Mouse (Mus musculus) intestine, postnatal 0 days (tissue): ENCODE results near the gene Samd4b. TPM values are rescaled to one million over a fixed set of nuclear protein-coding genes. Genes with fewer than 3 reads are reported as not detected.

Experiments
- ATAC-seq: fragments of 200-750 bp; cut with Nextera tagmentation; 2 replicates; pipeline ENCODE4 v1.8.0; 2017; ENCODE audit warnings: mild to moderate bottlenecking, moderate TSS enrichment, moderate library complexity
- H3K27ac ChIP-seq: fragments of 300-500 bp; sonication (generic); 2 replicates; pipeline ENCODE4 v1.5.1; 2014; ENCODE audit warnings: mild to moderate bottlenecking, low read depth, low read length, moderate library complexity
- H3K27me3 ChIP-seq: fragments of 300-500 bp; sonication (generic); replicated peaks from 2 replicates; pipeline ENCODE4 v1.6.1; 2014; ENCODE audit warnings: low read length, mixed read lengths; ENCODE audit not compliant: control insufficient read depth, insufficient read depth
- H3K36me3 ChIP-seq: fragments of 300-500 bp; sonication (generic); 2 replicates; pipeline ENCODE4 v1.6.1; 2014; ENCODE audit warnings: mild to moderate bottlenecking, moderate library complexity; ENCODE audit not compliant: control insufficient read depth, insufficient read depth
- H3K4me1 ChIP-seq: fragments of 300-500 bp; sonication (generic); replicated peaks from 2 replicates; pipeline ENCODE4 v1.6.1; 2014; ENCODE audit warnings: antibody characterized with exemption, low read length, mixed read lengths; ENCODE audit not compliant: control insufficient read depth, insufficient read depth
- H3K4me2 ChIP-seq: fragments of 300-500 bp; sonication (generic); replicated peaks from 2 replicates; pipeline ENCODE4 v1.6.1; 2014; ENCODE audit warnings: low read depth, mild to moderate bottlenecking, moderate library complexity
- H3K4me3 ChIP-seq: fragments of 300-500 bp; sonication (generic); 2 replicates; pipeline ENCODE4 v1.5.1; 2014; ENCODE audit warnings: low read depth, low read length
- H3K9ac ChIP-seq: fragments of 300-500 bp; sonication (generic); 2 replicates; pipeline ENCODE4 v1.6.1; 2014; ENCODE audit warnings: mild to moderate bottlenecking, low read depth, low read length
- H3K9me3 ChIP-seq: fragments of 300-500 bp; sonication (generic); 2 replicates; pipeline ENCODE4 v1.6.1; 2016; ENCODE audit warnings: mixed run types; ENCODE audit not compliant: control insufficient read depth
- CTCF ChIP-seq: sonication (generic); IDR thresholded peaks from 2 replicates; pipeline ENCODE4 v1.5.1; 2016; ENCODE audit warnings: low read depth, mild to moderate bottlenecking, control low read depth, antibody characterized with exemption, moderate library complexity
- WGBS: fragments of 180-500 bp; shearing (Covaris S2); extraction: QIAGEN DNeasy Blood & Tissue Kit; methylation state at CpG from one replicate; pipeline ENCODE4 v1.1.7; 2014; 5-methylcytosine and 5-hydroxymethylcytosine counted together
- polyA plus RNA-seq: library from polyadenylated mRNA; unstranded; fragments of >200 nt; fragmentation: Nextera tagmentation; extraction: Ambion mirVana; gene quantifications from 2 replicates; pipeline ENCODE4 v1.2.1, GENCODE M21; 2015

The Samd4b gene
- polyA plus RNA-seq, 1 experiment from 2014 or later, result 13.4 TPM

GRCm38 (mm10) chr7:28570291-28570981 is 27.5 kb downstream of the Samd4b start:
- Histone ChIP-seq H3K36me3 (peaks cover 40% of the 10 kb centered on the region), H3K27me3 (no peaks in the 10 kb centered on the region), H3K9me3 (no peaks in the 10 kb centered on the region), H3K9ac (no peak overlapping the region), H3K4me2 (peak overlapping the region; percentile 48), H3K4me3 (no peak overlapping the region), H3K27ac (peak overlapping the region; percentile 76), H3K4me1 (peaks cover 16% of the 10 kb centered on the region; the same call in 1 of the 2 replicates)
- peak; percentile 28 for TF ChIP-seq CTCF
- peak; percentile 85 for ATAC-seq
- WGBS, result 35% methylated on average over 12 of the region's 12 CpGs

GRCm38 (mm10) chr7:28568253-28568652 is 29.7 kb downstream of the Samd4b start:
- no peak overlapping the region for H3K4me3 ChIP-seq
- H3K27me3 ChIP-seq, result no peaks in the 10 kb centered on the region
- H3K27ac ChIP-seq, result no peak overlapping the region
- TF ChIP-seq CTCF, result peak; percentile 92
- no peaks in the 10 kb centered on the region for H3K9me3 ChIP-seq
- ATAC-seq, result no peak
- no peak overlapping the region for H3K9ac ChIP-seq
- H3K36me3 ChIP-seq, result peaks cover 62% of the 10 kb centered on the region
- no peak overlapping the region for H3K4me2 ChIP-seq
- peaks cover 9% of the 10 kb centered on the region; the same call in 1 of the 2 replicates for H3K4me1 ChIP-seq

GRCm38 (mm10) chr7:28567539-28567938 is 30.4 kb downstream of the Samd4b start:
- ATAC-seq, result no peak
- WGBS, result 86% methylated on average over 4 of the region's 4 CpGs
- Histone ChIP-seq H3K4me1 (0 out of 2 replicates have a peak, but pooled peaks cover 1% of the 10 kb centered on the region), H3K36me3 (peaks cover 69% of the 10 kb centered on the region), H3K27ac (no peak overlapping the region), H3K9ac (no peak overlapping the region; the same call in 1 of the 2 replicates), H3K9me3 (no peaks in the 10 kb centered on the region), H3K4me2 (no peak overlapping the region), H3K4me3 (no peak overlapping the region), H3K27me3 (no peaks in the 10 kb centered on the region)
- no peak for TF ChIP-seq CTCF

GRCm38 (mm10) chr7:28565407-28565806 is 32.5 kb downstream of the Samd4b start:
- Histone ChIP-seq H3K27me3 (no peaks in the 10 kb centered on the region), H3K4me2 (no peak overlapping the region), H3K4me1 (no peaks in the 10 kb centered on the region), H3K4me3 (no peak overlapping the region), H3K27ac (no peak overlapping the region), H3K9me3 (no peaks in the 10 kb centered on the region), H3K36me3 (peaks cover 88% of the 10 kb centered on the region), H3K9ac (no peak overlapping the region)
- ATAC-seq, result no peak
- WGBS, result 87% methylated on average over 5 of the region's 5 CpGs
- no peak for TF ChIP-seq CTCF

- Histone ChIP-seq H3K9me3 (no peaks in the 10 kb centered on the region), H3K4me2 (no peak overlapping the region), H3K36me3 (peaks cover 95% of the 10 kb centered on the region), H3K4me3 (no peak overlapping the region), H3K4me1 (no peaks in the 10 kb centered on the region), H3K27me3 (no peaks in the 10 kb centered on the region), H3K27ac (no peak overlapping the region), H3K9ac (no peak overlapping the region)
- no peak for TF ChIP-seq CTCF
- WGBS, result 92% methylated on average over 13 of the region's 13 CpGs
- ATAC-seq, result no peak
Measured at GRCm38 (mm10) chr7:28562951-28563350, 35.0 kb downstream of the Samd4b start.

- ATAC-seq, result no peak
- no peak overlapping the region for H3K4me2 ChIP-seq
- H3K27ac ChIP-seq, result no peak overlapping the region
- H3K4me3 ChIP-seq, result no peak overlapping the region
- WGBS, result 88% methylated on average over 13 of the region's 13 CpGs
- TF ChIP-seq CTCF, result no peak
- no peaks in the 10 kb centered on the region for H3K9me3 ChIP-seq
- H3K4me1 ChIP-seq, result no peaks in the 10 kb centered on the region
- H3K9ac ChIP-seq, result no peak overlapping the region
- peaks cover 89% of the 10 kb centered on the region for H3K36me3 ChIP-seq
- no peaks in the 10 kb centered on the region for H3K27me3 ChIP-seq
Measured at GRCm38 (mm10) chr7:28562371-28562770, 35.6 kb downstream of the Samd4b start.

GRCm38 (mm10) chr7:28561967-28562366 is 36.0 kb downstream of the Samd4b start:
- no peak for ATAC-seq
- 92% methylated on average over 11 of the region's 11 CpGs for WGBS
- Histone ChIP-seq H3K4me2 (no peak overlapping the region), H3K4me1 (no peaks in the 10 kb centered on the region), H3K27me3 (no peaks in the 10 kb centered on the region), H3K27ac (no peak overlapping the region), H3K9me3 (no peaks in the 10 kb centered on the region), H3K4me3 (no peak overlapping the region), H3K9ac (no peak overlapping the region), H3K36me3 (peaks cover 85% of the 10 kb centered on the region)
- no peak for TF ChIP-seq CTCF
